Mouse (Mus musculus): Measurements from ENCODE around the gene Zfp839.

GRCm38 (mm10) chr12:110808430-110808829, 41.6 kb upstream of the Zfp839 start:
- TF ChIP-seq CTCF (IDR thresholded peaks at IDR 0.05; ENCODE audit: low read depth) (no peak), EP300 (IDR thresholded peaks at IDR 0.05; ENCODE audit: low read depth) (no peak)

All from liver, embryonic 14.5 days (tissue).